Mouse (Mus musculus): ENCODE measurements around the gene 2300002M23Rik. TPM values are rescaled to one million over a fixed set of nuclear protein-coding genes. Genes with fewer than 3 reads are reported as not detected.

The 2300002M23Rik gene
- polyA plus RNA-seq, 1 experiment from 2014 or later = not detected

Other genes with a start within 250 kb of the 2300002M23Rik start
- 0.43 and 0.47 TPM in 2 replicates for gene H2-Q1, start 247.0 kb upstream of the 2300002M23Rik start, polyA plus RNA-seq (2015; fragmentation: Nextera tagmentation; extraction: Ambion mirVana)
- gene H2-Q2, start 225.2 kb upstream of the 2300002M23Rik start, polyA plus RNA-seq (2015; fragmentation: Nextera tagmentation; extraction: Ambion mirVana) = 1.4 and 3.3 TPM in 2 replicates
- 0.65 TPM in 2 replicates for gene H2-Q4, start 187.8 kb upstream of the 2300002M23Rik start, polyA plus RNA-seq (2015; fragmentation: Nextera tagmentation; extraction: Ambion mirVana)
- gene H2-Q6, start 142.6 kb upstream of the 2300002M23Rik start, polyA plus RNA-seq (2015; fragmentation: Nextera tagmentation; extraction: Ambion mirVana) = 0.36 and 0.60 TPM in 2 replicates
- gene H2-Q7, start 128.3 kb upstream of the 2300002M23Rik start, polyA plus RNA-seq (2015; fragmentation: Nextera tagmentation; extraction: Ambion mirVana) = 0.99 and 3.1 TPM in 2 replicates
- 0.14 TPM in 1 of 2 replicates, not detected in the other for gene H2-Q10, start 97.4 kb upstream of the 2300002M23Rik start, polyA plus RNA-seq (2015; fragmentation: Nextera tagmentation; extraction: Ambion mirVana)
- gene Pou5f1, start 61.4 kb upstream of the 2300002M23Rik start, polyA plus RNA-seq (2015; fragmentation: Nextera tagmentation; extraction: Ambion mirVana) = not detected in 2 replicates
- gene Tcf19, start 50.6 kb upstream of the 2300002M23Rik start, polyA plus RNA-seq (2015; fragmentation: Nextera tagmentation; extraction: Ambion mirVana) = 31.8 and 34.2 TPM in 2 replicates
- 8.8 and 9.0 TPM in 2 replicates for gene Cchcr1, start 50.4 kb upstream of the 2300002M23Rik start, polyA plus RNA-seq (2015; fragmentation: Nextera tagmentation; extraction: Ambion mirVana)
- gene Psors1c2, start 34.2 kb upstream of the 2300002M23Rik start, polyA plus RNA-seq (2015; fragmentation: Nextera tagmentation; extraction: Ambion mirVana) = 1.4 and 1.7 TPM in 2 replicates
- not detected in 2 replicates for gene Cdsn, start 15.3 kb upstream of the 2300002M23Rik start, polyA plus RNA-seq (2015; fragmentation: Nextera tagmentation; extraction: Ambion mirVana)
- not detected in 2 replicates for gene Sfta2, start 34.1 kb downstream of the 2300002M23Rik start, polyA plus RNA-seq (2015; fragmentation: Nextera tagmentation; extraction: Ambion mirVana)
- gene Gm9573, start 59.2 kb downstream of the 2300002M23Rik start, polyA plus RNA-seq (2015; fragmentation: Nextera tagmentation; extraction: Ambion mirVana) = not detected in 2 replicates
- gene Mucl3, start 76.2 kb downstream of the 2300002M23Rik start, polyA plus RNA-seq (2015; fragmentation: Nextera tagmentation; extraction: Ambion mirVana) = 0.08 TPM in 1 of 2 replicates, not detected in the other
- 19.0 and 19.8 TPM in 2 replicates for gene Vars2, start 100.1 kb downstream of the 2300002M23Rik start, polyA plus RNA-seq (2015; fragmentation: Nextera tagmentation; extraction: Ambion mirVana)
- 34.6 and 35.3 TPM in 2 replicates for gene Gtf2h4, start 106.3 kb downstream of the 2300002M23Rik start, polyA plus RNA-seq (2015; fragmentation: Nextera tagmentation; extraction: Ambion mirVana)
- gene Ddr1, start 137.2 kb downstream of the 2300002M23Rik start, polyA plus RNA-seq (2015; fragmentation: Nextera tagmentation; extraction: Ambion mirVana) = 113 and 116 TPM in 2 replicates

Data from forebrain, embryonic 16.5 days (tissue).